Mouse (Mus musculus) forebrain, embryonic 14.5 days (tissue): ENCODE measurements at regions not wholly inside any gene's neighbourhood (a gene's known extent, or its start where the extent isn't known, plus 50 kb on each side); places are given as distances from the start of the nearest gene placed in this dataset.
"Not testable (repeated sequence)": the region's sequence is repeated elsewhere in the genome, so short reads cannot be mapped to it uniquely, and the experiment has no call there.

Experiments used
- ATAC-seq: fragments of 200-750 bp; cut with Nextera tagmentation; 2 replicates; pipeline ENCODE4 v1.8.0; 2017; ENCODE audit warnings: mild to moderate bottlenecking, moderate library complexity
- DNase-seq: peaks from one replicate; pipeline ENCODE4 v3.0.0-alpha.2; 2015; ENCODE audit warnings: low spot score
- H3K27ac ChIP-seq: fragments of 300-500 bp; sonication (generic); 2 replicates; pipeline ENCODE4 v1.5.1; 2014; ENCODE audit warnings: low read depth, mild to moderate bottlenecking, control low read depth, low read length, moderate library complexity
- H3K27me3 ChIP-seq: fragments of 300-500 bp; sonication (generic); replicated peaks from 2 replicates; pipeline ENCODE4 v1.6.1; 2014; ENCODE audit warnings: low read length, control low read depth, mixed read lengths; ENCODE audit not compliant: control insufficient read depth, insufficient read depth
- H3K36me3 ChIP-seq: fragments of 300-500 bp; sonication (generic); 2 replicates; pipeline ENCODE4 v1.6.1; 2014; ENCODE audit warnings: low read length, control low read depth; ENCODE audit not compliant: control insufficient read depth, insufficient read depth
- H3K4me1 ChIP-seq: fragments of 300-500 bp; sonication (generic); 2 replicates; pipeline ENCODE4 v1.6.1; 2014; ENCODE audit warnings: antibody characterized with exemption, low read length, control low read depth; ENCODE audit not compliant: control insufficient read depth, insufficient read depth
- H3K4me2 ChIP-seq: fragments of 300-500 bp; sonication (generic); 2 replicates; pipeline ENCODE4 v1.6.1; 2014; ENCODE audit warnings: mild to moderate bottlenecking, control low read depth, low read length
- H3K4me3 ChIP-seq: fragments of 300-500 bp; sonication (generic); 2 replicates; pipeline ENCODE4 v1.5.1; 2014; ENCODE audit warnings: low read depth, low read length, control low read depth
- H3K9ac ChIP-seq: fragments of 300-500 bp; sonication (generic); 2 replicates; pipeline ENCODE4 v1.6.1; 2014; ENCODE audit warnings: mild to moderate bottlenecking, low read length, control low read depth, moderate library complexity
- H3K9me3 ChIP-seq: fragments of 300-500 bp; sonication (generic); replicated peaks from 2 replicates; pipeline ENCODE4 v1.6.1; 2016; ENCODE audit warnings: low read length, control low read depth, mixed read lengths; ENCODE audit not compliant: control insufficient read depth
- WGBS: fragments of 180-500 bp; shearing (Covaris S2); extraction: QIAGEN DNeasy Blood & Tissue Kit; methylation state at CpG from one replicate; pipeline ENCODE4 v1.1.7; 2014; 5-methylcytosine and 5-hydroxymethylcytosine counted together

DNA sequence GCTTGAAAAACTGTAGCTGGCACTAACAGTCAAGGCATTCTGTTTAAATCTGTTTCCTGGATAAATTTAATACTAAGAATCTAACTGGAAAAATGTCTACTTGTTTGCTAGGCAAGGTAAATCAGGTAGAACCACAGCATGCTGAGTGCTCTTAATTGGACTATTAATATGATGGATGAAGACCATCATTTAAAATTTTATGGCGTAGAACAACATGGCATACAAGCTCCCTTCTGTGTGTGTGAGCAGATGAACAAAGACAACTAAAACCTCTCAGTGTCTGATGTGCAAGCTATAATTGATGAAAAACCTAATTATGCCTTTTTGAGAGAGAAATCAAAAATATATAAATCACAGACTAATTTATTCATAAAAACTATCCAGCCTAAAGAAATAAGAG, 705.7 kb upstream of the Cobl start:
- Histone ChIP-seq H3K27ac (no peak overlapping the region), H3K4me3 (no peak overlapping the region), H3K9ac (no peak overlapping the region), H3K9me3 (no peaks in the 10 kb centered on the region), H3K4me1 (no peaks in the 10 kb centered on the region), H3K27me3 (no peaks in the 10 kb centered on the region), H3K36me3 (no peaks in the 10 kb centered on the region), H3K4me2 (no peak overlapping the region)
- no peak for DNase-seq
- 83% methylated on average over 1 of the region's 1 CpGs for WGBS
- ATAC-seq, result no peak

DNA sequence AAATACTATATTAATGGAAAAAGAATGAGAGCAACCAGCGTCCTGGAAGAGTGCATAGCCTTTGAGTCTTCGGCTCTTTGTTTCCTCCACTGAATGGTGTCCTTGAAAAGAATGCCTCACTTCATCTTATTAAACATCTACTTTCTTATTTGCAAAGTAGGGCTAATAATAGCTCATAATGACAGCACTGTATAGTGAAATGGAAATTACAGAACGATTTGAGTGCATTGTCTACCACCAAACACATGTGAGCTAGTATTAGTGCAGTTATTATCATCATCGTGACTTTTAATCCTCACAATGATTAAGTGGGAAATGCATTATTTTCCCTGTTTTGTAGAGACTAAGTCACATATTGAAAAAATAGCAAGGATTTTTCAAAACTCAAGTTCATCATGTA, 687.1 kb upstream of the Cobl start:
- H3K4me1 ChIP-seq, result no peaks in the 10 kb centered on the region
- DNase-seq (peak; percentile 8), ATAC-seq (peak; percentile 32; the same call in 1 of the 2 replicates)
- no peak overlapping the region for H3K9ac ChIP-seq
- no peak overlapping the region for H3K27ac ChIP-seq
- H3K9me3 ChIP-seq, result no peaks in the 10 kb centered on the region
- no peaks in the 10 kb centered on the region for H3K27me3 ChIP-seq
- no peak overlapping the region for H3K4me2 ChIP-seq
- H3K36me3 ChIP-seq, result no peaks in the 10 kb centered on the region
- WGBS, result 52% methylated on average over 4 of the region's 4 CpGs
- H3K4me3 ChIP-seq, result no peak overlapping the region

DNA sequence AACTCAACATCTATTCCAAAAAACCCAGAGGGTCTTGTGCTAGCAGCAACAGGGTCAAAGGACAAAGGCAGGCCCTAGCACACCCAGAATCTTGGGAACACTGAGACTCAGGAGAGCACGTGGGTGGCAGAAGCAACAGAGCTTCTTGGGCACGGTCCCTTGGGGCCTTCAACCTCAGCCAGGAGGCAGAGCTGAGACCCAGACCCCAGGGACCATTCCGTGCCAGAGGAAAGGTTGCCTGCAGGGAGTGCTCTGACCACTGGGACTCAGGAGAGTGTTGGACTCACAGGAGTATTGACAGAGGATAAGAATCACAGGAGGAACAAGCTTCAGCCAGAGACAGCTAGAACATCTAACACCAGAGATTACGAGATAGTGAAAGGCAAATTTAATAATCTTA, 678.0 kb upstream of the Cobl start:
- H3K36me3 ChIP-seq, H3K4me2 ChIP-seq, H3K9me3 ChIP-seq, H3K27me3 ChIP-seq, H3K4me1 ChIP-seq, DNase-seq, ATAC-seq, H3K9ac ChIP-seq, H3K27ac ChIP-seq, H3K4me3 ChIP-seq: not testable (repeated sequence)
- 86% methylated on average over 4 of the region's 4 CpGs for WGBS

DNA sequence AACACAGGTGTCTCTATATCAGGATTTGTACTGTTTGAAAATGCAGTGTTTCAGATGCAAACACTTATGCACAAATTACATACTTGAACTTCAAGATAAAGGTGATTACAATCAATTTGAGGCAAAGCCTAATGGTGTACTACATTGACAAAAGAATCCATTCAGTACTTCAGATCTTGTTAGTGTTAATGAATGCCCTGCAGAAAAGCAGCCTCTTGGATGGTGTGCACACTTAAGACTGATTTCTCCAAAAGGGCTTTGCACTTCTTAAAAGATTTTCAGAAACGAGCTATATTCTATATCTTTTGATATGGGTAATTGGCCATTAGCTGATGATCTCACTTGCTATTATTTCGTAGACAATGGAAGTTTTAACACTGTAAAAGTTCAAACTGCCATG, 662.0 kb upstream of the Cobl start:
- no peaks in the 10 kb centered on the region for H3K4me1 ChIP-seq
- DNase-seq, result peak; percentile 38
- no peaks in the 10 kb centered on the region for H3K36me3 ChIP-seq
- H3K4me3 ChIP-seq, result no peak overlapping the region
- no peak overlapping the region for H3K4me2 ChIP-seq
- WGBS, result 11% methylated on average over 2 of the region's 2 CpGs
- peak; percentile 65; the same call in 1 of the 2 replicates for ATAC-seq
- H3K27me3 ChIP-seq, result no peaks in the 10 kb centered on the region
- no peak overlapping the region for H3K27ac ChIP-seq
- no peak overlapping the region for H3K9ac ChIP-seq
- no peaks in the 10 kb centered on the region for H3K9me3 ChIP-seq

DNA sequence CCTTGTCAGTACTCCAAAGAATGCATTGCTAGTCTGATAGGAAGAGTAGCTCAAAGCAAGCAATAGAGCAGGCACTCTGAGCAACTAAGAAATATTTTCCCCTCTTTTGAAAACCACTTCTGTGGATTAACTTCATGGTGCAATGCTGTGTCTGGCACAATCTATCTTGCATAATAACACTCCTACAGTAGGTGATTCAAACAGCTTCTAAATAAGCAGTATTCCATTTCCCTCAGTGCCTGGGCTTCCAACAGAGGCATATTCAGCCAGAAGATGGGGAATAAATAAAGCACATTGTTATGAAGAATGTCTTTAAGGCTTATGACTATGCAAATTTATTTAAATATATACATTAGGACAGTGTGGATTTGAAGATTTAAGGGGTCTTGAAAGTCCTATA, 647.7 kb upstream of the Cobl start:
- Histone ChIP-seq H3K36me3 (no peaks in the 10 kb centered on the region), H3K27me3 (no peaks in the 10 kb centered on the region), H3K4me2 (no peak overlapping the region), H3K9ac (no peak overlapping the region), H3K4me3 (no peak overlapping the region), H3K4me1 (no peaks in the 10 kb centered on the region), H3K27ac (no peak overlapping the region), H3K9me3 (no peaks in the 10 kb centered on the region)
- ATAC-seq, result no peak
- peak; percentile 6 for DNase-seq
